Mouse (Mus musculus): Measurements from ENCODE around the gene Fat3. TPM values are rescaled to one million over a fixed set of nuclear protein-coding genes. Genes with fewer than 3 reads are reported as not detected.

The Fat3 gene
- polyA plus RNA-seq, 1 experiment from 2014 or later: 11.3 TPM

DNA sequence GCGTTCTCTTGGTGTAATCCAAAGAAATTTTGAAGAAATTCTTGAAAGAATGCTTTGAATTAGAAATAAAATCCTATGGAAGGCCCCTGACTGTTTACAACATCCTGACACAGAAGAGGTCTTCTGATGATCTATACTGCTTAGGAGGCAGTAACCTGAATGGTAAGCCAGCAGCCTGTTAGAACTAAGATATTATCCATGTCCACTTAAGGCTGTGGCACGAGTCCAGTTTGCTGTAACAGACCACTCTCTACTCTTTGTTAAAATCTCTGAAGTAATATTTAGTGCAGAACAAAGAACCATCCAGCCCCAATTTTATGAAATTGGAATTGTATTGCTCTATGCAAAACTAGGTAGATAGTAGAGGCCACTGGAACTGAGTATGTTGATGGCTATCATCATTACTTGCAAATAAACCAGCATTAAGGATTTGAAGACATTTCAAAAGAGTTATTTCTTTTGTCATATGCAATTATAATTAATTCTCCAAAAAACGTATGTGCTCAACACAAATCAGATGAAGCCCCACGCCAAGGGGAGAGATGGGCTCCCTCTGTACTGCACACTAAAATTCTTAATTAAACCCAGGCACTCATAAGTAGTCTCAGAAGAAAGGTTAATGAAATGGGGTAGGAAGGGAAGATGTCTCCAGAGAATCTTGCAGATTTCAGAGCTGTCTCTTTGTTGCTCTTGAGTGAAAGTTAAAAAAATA, 230.9 kb downstream of the Fat3 start:
- Histone ChIP-seq H3K9ac (no peak overlapping the region), H3K27ac (replicated peaks) (no peak overlapping the region), H3K36me3 (no peaks in the 10 kb centered on the region), H3K4me2 (no peak overlapping the region), H3K4me1 (replicated peaks) (peaks cover 26% of the 10 kb centered on the region), H3K27me3 (no peaks in the 10 kb centered on the region), H3K4me3 (no peak overlapping the region), H3K9me3 (no peaks in the 10 kb centered on the region)
- WGBS: 63% methylated on average over 4 of the region's 4 CpGs
- ATAC-seq (ENCODE audit: low read depth): no peak

GRCm38 (mm10) chr9:16265519-16265918, 235.6 kb downstream of the Fat3 start:
- no peak overlapping the region for H3K4me3 ChIP-seq
- H3K9ac ChIP-seq: no peak overlapping the region
- H3K36me3 ChIP-seq: no peaks in the 10 kb centered on the region
- no peaks in the 10 kb centered on the region for H3K27me3 ChIP-seq
- 0 out of 2 replicates have a peak overlapping the region, but pooled peaks have one; percentile 1 for H3K27ac ChIP-seq (replicated peaks)
- WGBS: 81% methylated on average over 4 of the region's 4 CpGs
- ATAC-seq (ENCODE audit: low read depth): 0 out of 2 replicates have a peak, but pooled peaks have one; percentile 32
- peaks cover 9% of the 10 kb centered on the region for H3K4me1 ChIP-seq (replicated peaks)
- H3K9me3 ChIP-seq: no peaks in the 10 kb centered on the region
- no peak overlapping the region for H3K4me2 ChIP-seq

DNA sequence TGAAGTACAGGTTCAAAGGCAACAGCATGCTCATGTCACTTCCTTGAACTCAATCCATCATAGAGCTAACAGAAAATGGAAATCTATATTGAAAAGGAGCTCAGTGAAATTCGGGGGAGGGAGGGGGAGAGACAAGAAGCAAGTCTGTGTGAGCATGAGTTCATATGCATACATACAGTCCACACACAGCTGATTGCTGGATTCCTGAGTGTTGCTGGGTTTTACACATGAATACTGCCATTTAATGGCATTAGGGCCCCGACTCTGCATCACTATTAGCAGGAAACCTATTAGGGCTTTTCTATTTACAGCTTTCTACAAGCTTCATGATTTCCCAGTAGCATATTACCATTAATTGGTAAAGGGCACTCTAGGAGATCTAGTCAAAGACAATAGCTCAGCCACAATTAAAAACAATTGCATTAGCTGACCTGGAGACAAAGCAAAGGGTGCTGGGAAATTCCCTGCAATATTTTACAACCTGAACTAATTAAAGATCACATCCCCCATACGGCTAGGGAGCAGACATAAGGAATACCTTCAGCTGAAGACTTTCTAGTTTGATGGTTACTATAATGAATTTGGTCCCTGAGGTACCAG, 243.7 kb downstream of the Fat3 start:
- H3K4me2 ChIP-seq: no peak overlapping the region
- WGBS: 14% methylated on average over 3 of the region's 3 CpGs
- ATAC-seq (ENCODE audit: low read depth): peak; percentile 82
- H3K4me1 ChIP-seq (replicated peaks): peaks cover 43% of the 10 kb centered on the region
- H3K27me3 ChIP-seq: no peaks in the 10 kb centered on the region
- H3K9me3 ChIP-seq: no peaks in the 10 kb centered on the region
- no peak overlapping the region for H3K4me3 ChIP-seq
- H3K27ac ChIP-seq (replicated peaks): peak overlapping the region; percentile 47
- no peaks in the 10 kb centered on the region for H3K36me3 ChIP-seq
- H3K9ac ChIP-seq: no peak overlapping the region

DNA sequence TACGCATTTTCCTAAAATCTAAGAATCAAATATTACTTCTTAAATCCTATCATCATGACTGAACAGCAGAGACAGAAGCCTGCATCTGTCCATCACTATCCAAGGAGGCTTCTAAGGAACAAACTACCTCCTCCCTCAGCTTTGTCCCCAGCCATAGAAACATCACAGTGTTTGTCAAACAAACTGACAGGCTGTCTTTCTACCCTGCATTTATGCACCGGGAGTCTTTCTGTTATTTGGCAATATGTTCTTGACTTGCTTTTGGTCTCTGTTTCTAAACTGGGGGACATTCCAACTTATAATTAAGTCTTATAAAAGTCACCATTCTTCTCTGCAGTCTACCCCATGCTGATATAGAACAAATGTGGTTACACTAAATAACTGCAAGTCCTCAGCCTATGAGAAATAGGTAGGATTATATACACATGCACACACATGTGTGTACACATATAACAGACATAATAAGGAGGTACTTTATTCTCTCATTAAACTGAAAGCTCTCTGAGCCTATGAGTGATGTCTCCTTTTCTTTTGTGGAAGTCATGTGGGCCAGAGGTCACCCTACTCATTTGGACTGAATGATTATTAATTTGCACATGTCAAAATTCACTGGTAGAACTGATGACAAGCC, 244.4 kb downstream of the Fat3 start:
- Histone ChIP-seq H3K9me3 (no peaks in the 10 kb centered on the region), H3K4me1 (replicated peaks) (peaks cover 43% of the 10 kb centered on the region), H3K9ac (no peak overlapping the region), H3K27ac (replicated peaks) (peak overlapping the region; percentile 47), H3K4me3 (no peak overlapping the region), H3K4me2 (no peak overlapping the region), H3K27me3 (no peaks in the 10 kb centered on the region), H3K36me3 (no peaks in the 10 kb centered on the region)
- WGBS: 68% methylated on average over 2 of the region's 2 CpGs
- ATAC-seq (ENCODE audit: low read depth): peak; percentile 40; the same call in 1 of the 2 replicates

- Histone ChIP-seq H3K4me3 (no peak overlapping the region), H3K36me3 (no peaks in the 10 kb centered on the region), H3K4me2 (no peak overlapping the region), H3K27me3 (no peaks in the 10 kb centered on the region), H3K4me1 (replicated peaks) (no peaks in the 10 kb centered on the region), H3K9ac (no peak overlapping the region), H3K9me3 (no peaks in the 10 kb centered on the region), H3K27ac (replicated peaks) (no peak overlapping the region)
- ATAC-seq (ENCODE audit: low read depth): no peak
- 85% methylated on average over 4 of the region's 4 CpGs for WGBS
Measured at GRCm38 (mm10) chr9:16246741-16247140, 254.3 kb downstream of the Fat3 start.

DNA sequence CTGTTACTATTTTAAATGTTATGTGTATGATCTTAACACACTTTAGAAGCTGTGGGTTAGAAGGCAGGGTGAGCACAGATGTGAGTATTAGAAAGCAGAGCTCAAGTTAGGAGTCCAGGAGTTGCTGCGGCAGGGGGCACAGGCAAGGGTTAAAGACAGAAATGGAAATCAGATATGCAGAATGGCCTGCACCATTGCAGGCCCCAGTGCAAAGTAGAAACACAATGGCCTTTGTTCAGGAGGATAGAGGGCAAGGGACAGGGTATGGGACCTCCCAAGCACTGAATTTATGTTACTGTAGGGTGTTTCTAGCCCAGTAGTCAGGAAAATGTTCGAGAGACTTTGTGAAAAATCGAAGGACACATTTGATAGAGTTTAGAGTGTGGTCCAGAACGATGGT, 269.5 kb downstream of the Fat3 start:
- Histone ChIP-seq H3K9ac (no peak overlapping the region), H3K4me2 (no peak overlapping the region), H3K9me3 (no peaks in the 10 kb centered on the region), H3K27ac (replicated peaks) (no peak overlapping the region), H3K4me1 (replicated peaks) (peaks cover 31% of the 10 kb centered on the region), H3K27me3 (no peaks in the 10 kb centered on the region), H3K4me3 (no peak overlapping the region), H3K36me3 (no peaks in the 10 kb centered on the region)
- no peak for ATAC-seq (ENCODE audit: low read depth)
- WGBS: 10% methylated on average over 4 of the region's 4 CpGs

GRCm38 (mm10) chr9:16228919-16229318, 272.2 kb downstream of the Fat3 start:
- Histone ChIP-seq H3K27ac (replicated peaks) (no peak overlapping the region), H3K9me3 (no peaks in the 10 kb centered on the region), H3K4me3 (no peak overlapping the region), H3K27me3 (no peaks in the 10 kb centered on the region), H3K36me3 (no peaks in the 10 kb centered on the region), H3K4me1 (replicated peaks) (peaks cover 40% of the 10 kb centered on the region), H3K4me2 (no peak overlapping the region), H3K9ac (no peak overlapping the region)
- whole genome bisulfite sequencing: 81% methylated on average over 5 of the region's 5 CpGs
- no peak for ATAC-seq (ENCODE audit: low read depth)

DNA sequence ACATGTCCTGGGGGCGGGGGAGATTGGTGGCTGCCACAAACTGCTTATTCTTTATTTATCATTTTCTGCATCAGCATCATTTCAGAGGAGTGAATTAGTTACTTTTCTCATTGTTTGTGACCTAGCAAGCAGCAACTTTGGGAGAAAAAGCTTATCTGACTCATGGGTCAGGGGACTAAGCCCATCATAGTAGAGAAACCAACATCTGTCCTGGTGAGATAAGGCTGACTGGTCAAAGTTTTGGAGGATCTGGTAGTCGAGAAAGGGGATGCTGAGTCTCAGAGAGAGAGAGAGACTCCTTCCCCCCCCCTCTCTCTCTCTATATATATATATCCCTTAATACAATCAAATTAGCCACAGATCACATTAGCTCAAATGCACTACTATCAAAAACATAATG, 273.7 kb downstream of the Fat3 start:
- Histone ChIP-seq H3K27ac (replicated peaks) (no peak overlapping the region), H3K9me3 (no peaks in the 10 kb centered on the region), H3K4me3 (no peak overlapping the region), H3K4me1 (replicated peaks) (peaks cover 43% of the 10 kb centered on the region), H3K36me3 (no peaks in the 10 kb centered on the region), H3K27me3 (no peaks in the 10 kb centered on the region), H3K4me2 (no peak overlapping the region), H3K9ac (no peak overlapping the region)
- ATAC-seq (ENCODE audit: low read depth): no peak
- 63% methylated on average over 2 of the region's 2 CpGs for WGBS

GRCm38 (mm10) chr9:16226545-16226944, 274.5 kb downstream of the Fat3 start:
- Histone ChIP-seq H3K27ac (replicated peaks) (no peak overlapping the region), H3K4me2 (no peak overlapping the region), H3K4me1 (replicated peaks) (peaks cover 45% of the 10 kb centered on the region), H3K36me3 (no peaks in the 10 kb centered on the region), H3K9me3 (no peaks in the 10 kb centered on the region), H3K27me3 (no peaks in the 10 kb centered on the region), H3K4me3 (no peak overlapping the region), H3K9ac (no peak overlapping the region)
- 0 out of 2 replicates have a peak, but pooled peaks have one; percentile 25 for ATAC-seq (ENCODE audit: low read depth)

- WGBS: 26% methylated on average over 5 of the region's 5 CpGs
Measured at GRCm38 (mm10) chr9:16221885-16222284, 279.2 kb downstream of the Fat3 start.

DNA sequence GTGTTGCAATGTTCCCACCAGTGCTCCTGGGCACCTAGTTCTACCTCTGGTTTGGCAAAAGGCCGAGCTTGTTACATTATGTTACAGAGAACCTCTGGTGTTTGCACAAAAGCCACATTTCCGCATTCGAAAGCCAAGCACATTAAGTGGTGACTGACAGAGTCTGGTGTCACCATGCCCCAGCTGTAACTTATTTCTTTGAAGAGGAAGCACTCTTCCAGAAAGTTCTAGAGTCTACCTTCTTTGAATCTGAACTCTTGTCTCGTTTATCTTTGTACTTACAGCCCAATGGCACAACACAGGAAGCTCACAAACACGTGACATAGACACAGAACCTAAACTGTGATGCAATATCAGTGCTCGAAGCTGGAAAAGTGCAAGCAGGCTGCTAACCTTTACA, 284.9 kb downstream of the Fat3 start:
- peaks cover 39% of the 10 kb centered on the region for H3K4me1 ChIP-seq (replicated peaks)
- H3K27ac ChIP-seq (replicated peaks): 0 out of 2 replicates have a peak overlapping the region, but pooled peaks have one; percentile 39
- 68% methylated on average over 6 of the region's 6 CpGs for WGBS
- no peaks in the 10 kb centered on the region for H3K27me3 ChIP-seq
- no peak for ATAC-seq (ENCODE audit: low read depth)
- H3K36me3 ChIP-seq: no peaks in the 10 kb centered on the region
- no peaks in the 10 kb centered on the region for H3K9me3 ChIP-seq
- no peak overlapping the region for H3K9ac ChIP-seq
- no peak overlapping the region for H3K4me2 ChIP-seq
- H3K4me3 ChIP-seq: no peak overlapping the region

More at GRCm38 (mm10) chr9:16221885-16222284, 279.2 kb downstream of the Fat3 start:
- peak; percentile 60; the same call in 1 of the 2 replicates for ATAC-seq (ENCODE audit: low read depth)
- Histone ChIP-seq H3K4me1 (replicated peaks) (peaks cover 25% of the 10 kb centered on the region), H3K27me3 (no peaks in the 10 kb centered on the region), H3K9ac (no peak overlapping the region), H3K4me3 (no peak overlapping the region), H3K36me3 (no peaks in the 10 kb centered on the region), H3K9me3 (no peaks in the 10 kb centered on the region), H3K27ac (replicated peaks) (no peak overlapping the region), H3K4me2 (no peak overlapping the region)
